Mouse (Mus musculus): ENCODE data around the gene Csf1.

DNA sequence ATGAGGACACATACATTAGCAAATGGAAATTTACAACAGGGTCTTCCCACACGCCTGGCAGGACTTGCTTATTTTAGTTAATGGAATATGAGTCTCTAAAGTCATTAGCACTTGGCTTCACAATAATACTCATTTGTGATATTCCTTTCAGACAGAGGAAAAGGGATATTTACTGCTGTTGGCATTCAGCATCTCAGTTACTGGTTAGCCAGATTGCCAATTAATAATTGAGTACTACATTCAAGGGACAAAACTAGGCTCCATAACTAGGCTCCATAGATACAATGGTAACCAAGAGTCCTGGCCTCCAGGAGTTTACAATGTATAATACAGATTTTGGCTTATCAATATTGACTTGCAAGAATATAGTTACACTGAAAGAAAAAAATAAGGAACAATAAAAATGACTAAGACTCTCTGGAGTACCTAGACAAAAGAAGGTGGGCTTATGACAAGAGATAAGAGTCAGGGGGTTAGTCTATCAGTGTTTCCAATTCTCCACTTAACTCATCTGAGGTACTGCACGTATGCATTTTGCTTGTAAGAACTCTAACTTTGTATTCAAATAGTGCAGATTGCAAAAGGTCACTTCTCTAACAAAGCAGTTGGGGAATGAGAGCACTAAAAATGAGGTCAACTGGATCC lies 65.9 kb downstream of the Csf1 start:
- TF ChIP-seq CTCF (IDR thresholded peaks at IDR 0.05; ENCODE audit: low read depth) (no peak), EP300 (optimal IDR thresholded peaks at IDR 0.05) (no peak)
